Mouse (Mus musculus) thymus, adult 2 months (tissue): ENCODE results near the gene Cmc1. TPM values are rescaled to one million over a fixed set of nuclear protein-coding genes. Genes with fewer than 3 reads are reported as not detected.

Experiments
- DNase-seq: peaks from one replicate; pipeline ENCODE4 v3.0.0; 2021
- H3K27ac ChIP-seq: fragments of 200-500 bp; 2 replicates; pipeline ENCODE4 v1.5.1; 2012; ENCODE audit warnings: low read length, control low read depth; ENCODE audit not compliant: control insufficient read depth, insufficient read depth
- H3K27me3 ChIP-seq: fragments of 200-500 bp; 2 replicates; pipeline ENCODE4 v1.6.1; 2012; ENCODE audit warnings: mild to moderate bottlenecking, low read length, moderate library complexity, mixed read lengths; ENCODE audit not compliant: control insufficient read depth, insufficient read depth
- H3K36me3 ChIP-seq: fragments of 200-500 bp; 2 replicates; pipeline ENCODE4 v1.6.1; 2012; ENCODE audit warnings: mild to moderate bottlenecking, low read length, moderate library complexity; ENCODE audit not compliant: control insufficient read depth, insufficient read depth
- H3K4me1 ChIP-seq: fragments of 200-500 bp; replicated peaks from 2 replicates; pipeline ENCODE4 v1.6.1; 2012; ENCODE audit warnings: low read length; ENCODE audit not compliant: control insufficient read depth, insufficient read depth
- H3K4me3 ChIP-seq: fragments of 200-500 bp; 2 replicates; pipeline ENCODE4 v1.5.1; 2012; ENCODE audit warnings: mild to moderate bottlenecking, low read length, control low read depth, moderate library complexity; ENCODE audit not compliant: control insufficient read depth, insufficient read depth
- CTCF ChIP-seq: fragments of 200-500 bp; IDR thresholded peaks from 2 replicates; pipeline ENCODE4 v1.5.1; 2012; ENCODE audit warnings: mild to moderate bottlenecking, control low read depth, low read length, moderate library complexity, borderline replicate concordance; ENCODE audit not compliant: control insufficient read depth, poor library complexity, insufficient read depth; ENCODE audit errors: extremely low read depth
- POLR2A ChIP-seq: fragments of 200-500 bp; IDR thresholded peaks from 2 replicates; pipeline ENCODE4 v1.6.1; 2012; ENCODE audit warnings: mild to moderate bottlenecking, low read length, control low read depth, moderate library complexity; ENCODE audit not compliant: control insufficient read depth, poor library complexity, insufficient read depth; ENCODE audit errors: extremely low read depth
- WGBS: fragments of 180-500 bp; shearing (Covaris S2); methylation state at CpG from one replicate; pipeline ENCODE4 v1.1.7; 2018; 5-methylcytosine and 5-hydroxymethylcytosine counted together
- polyA plus RNA-seq: library from polyadenylated mRNA; depleted of rRNA; stranded (reverse); fragments of >200 nt; gene quantifications from 2 replicates; pipeline ENCODE4 v1.2.3, GENCODE M21; 2012

The Cmc1 gene
- polyA plus RNA-seq, 1 experiment = 1.6 TPM

- Histone ChIP-seq H3K27me3 (no peaks in the 10 kb centered on the region), H3K36me3 (no peaks in the 10 kb centered on the region), H3K4me3 (peak overlapping the region; percentile 66), H3K4me1 (peaks cover 6% of the 10 kb centered on the region), H3K27ac (peak overlapping the region; percentile 80)
- peak; percentile 37 for DNase-seq
- no peak for TF ChIP-seq POLR2A
- WGBS = under 1% methylated on average over 21 of the region's 21 CpGs
Measured at GRCm38 (mm10) chr9:118041022-118041400, 109.0 kb downstream of the Cmc1 start.

- no peaks in the 10 kb centered on the region for H3K36me3 ChIP-seq
- H3K4me3 ChIP-seq = peak within 1 kb of the TSS; percentile 66
- peaks cover 6% of the 10 kb centered on the region for H3K4me1 ChIP-seq
- peak; percentile 93 for TF ChIP-seq POLR2A
- peak; percentile 96 for TF ChIP-seq CTCF
- H3K27ac ChIP-seq = peak within 1 kb of the TSS; percentile 80
- H3K27me3 ChIP-seq = no peaks in the 10 kb centered on the region
- WGBS = under 1% methylated on average over 86 of the region's 87 CpGs
- peak; percentile 99 for DNase-seq
Measured at GRCm38 (mm10) chr9:118040218-118041021, 109.6 kb downstream of the Cmc1 start, which contains the start of gene Azi2. Gene Azi2 (plus strand): TSS chr9:118040499.

GRCm38 (mm10) chr9:118034990-118035389 lies 115.0 kb downstream of the Cmc1 start:
- no peak for DNase-seq
- Histone ChIP-seq H3K4me1 (peaks cover 2% of the 10 kb centered on the region; the same call in 1 of the 2 replicates), H3K27ac (no peak overlapping the region), H3K36me3 (no peaks in the 10 kb centered on the region), H3K4me3 (no peak overlapping the region), H3K27me3 (no peaks in the 10 kb centered on the region)
- WGBS = 89% methylated on average over 3 of the region's 3 CpGs
- TF ChIP-seq CTCF (no peak), POLR2A (no peak)

GRCm38 (mm10) chr9:118031694-118032093 lies 118.3 kb downstream of the Cmc1 start:
- Histone ChIP-seq H3K4me1 (no peaks in the 10 kb centered on the region), H3K4me3 (no peak overlapping the region), H3K36me3 (no peaks in the 10 kb centered on the region), H3K27me3 (no peaks in the 10 kb centered on the region), H3K27ac (no peak overlapping the region)
- 78% methylated on average over 2 of the region's 2 CpGs for WGBS
- no peak for TF ChIP-seq CTCF
- no peak for TF ChIP-seq POLR2A
- no peak for DNase-seq

- no peaks in the 10 kb centered on the region for H3K4me1 ChIP-seq
- TF ChIP-seq POLR2A = no peak
- no peak for TF ChIP-seq CTCF
- WGBS = 38% methylated on average over 1 of the region's 1 CpGs
Measured at GRCm38 (mm10) chr9:118030252-118030651, 119.7 kb downstream of the Cmc1 start.

GRCm38 (mm10) chr9:118029490-118029889 lies 120.5 kb downstream of the Cmc1 start:
- Histone ChIP-seq H3K27me3 (no peaks in the 10 kb centered on the region), H3K27ac (no peak overlapping the region), H3K4me1 (no peaks in the 10 kb centered on the region), H3K4me3 (no peak overlapping the region), H3K36me3 (no peaks in the 10 kb centered on the region)
- TF ChIP-seq CTCF = no peak
- TF ChIP-seq POLR2A = no peak
- WGBS = 59% methylated on average over 4 of the region's 4 CpGs
- DNase-seq = no peak

More at GRCm38 (mm10) chr9:118030252-118030651, 119.7 kb downstream of the Cmc1 start:
- no peak overlapping the region for H3K4me3 ChIP-seq
- DNase-seq = no peak
- no peaks in the 10 kb centered on the region for H3K27me3 ChIP-seq
- H3K36me3 ChIP-seq = no peaks in the 10 kb centered on the region
- no peak overlapping the region for H3K27ac ChIP-seq
